Mouse (Mus musculus) lung, adult 2 months (tissue): ENCODE measurements at regions not wholly inside any gene's neighbourhood (a gene's known extent, or its start where the extent isn't known, plus 50 kb on each side); places are given as distances from the start of the nearest gene placed in this dataset.

ENCODE experiments used
- CTCF ChIP-seq: fragments of 200-500 bp; IDR thresholded peaks from 2 replicates; pipeline ENCODE4 v1.5.1; 2011; ENCODE audit warnings: mild to moderate bottlenecking, low read length, control low read depth; ENCODE audit not compliant: insufficient read depth
- POLR2A ChIP-seq: fragments of 200-500 bp; IDR thresholded peaks from 2 replicates; pipeline ENCODE4 v1.6.1; 2011; ENCODE audit warnings: low read depth, mild to moderate bottlenecking, control low read depth, low read length, borderline replicate concordance; ENCODE audit errors: extremely low read depth

DNA sequence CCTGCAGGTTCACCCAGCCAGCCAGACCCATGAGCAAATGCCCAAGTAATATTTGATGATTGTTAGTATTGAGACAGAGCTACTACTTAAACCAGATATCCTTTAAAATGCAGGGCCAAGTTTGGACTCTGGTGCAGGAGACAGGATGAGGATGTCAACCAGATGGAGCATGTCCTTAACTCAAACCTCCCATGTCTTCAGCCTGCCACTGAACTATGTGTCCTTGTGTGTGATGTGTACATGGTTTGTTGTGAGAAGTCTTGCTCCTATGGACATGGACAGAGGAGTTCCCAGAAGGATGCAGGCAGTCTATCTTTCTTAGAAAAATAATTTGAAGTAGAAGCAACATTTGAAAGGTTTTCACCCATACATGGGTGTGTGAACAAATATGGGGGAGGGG, 120.4 kb upstream of the Gm21897 start:
- TF ChIP-seq POLR2A (no peak), CTCF (no peak)
